Mouse (Mus musculus): ENCODE results near the gene Ripor1. TPM values are rescaled to one million over a fixed set of nuclear protein-coding genes. Genes with fewer than 3 reads are reported as not detected.

Ripor1 gene
- polyA plus RNA-seq, 1 experiment from 2014 or later: 22.1 TPM

DNA sequence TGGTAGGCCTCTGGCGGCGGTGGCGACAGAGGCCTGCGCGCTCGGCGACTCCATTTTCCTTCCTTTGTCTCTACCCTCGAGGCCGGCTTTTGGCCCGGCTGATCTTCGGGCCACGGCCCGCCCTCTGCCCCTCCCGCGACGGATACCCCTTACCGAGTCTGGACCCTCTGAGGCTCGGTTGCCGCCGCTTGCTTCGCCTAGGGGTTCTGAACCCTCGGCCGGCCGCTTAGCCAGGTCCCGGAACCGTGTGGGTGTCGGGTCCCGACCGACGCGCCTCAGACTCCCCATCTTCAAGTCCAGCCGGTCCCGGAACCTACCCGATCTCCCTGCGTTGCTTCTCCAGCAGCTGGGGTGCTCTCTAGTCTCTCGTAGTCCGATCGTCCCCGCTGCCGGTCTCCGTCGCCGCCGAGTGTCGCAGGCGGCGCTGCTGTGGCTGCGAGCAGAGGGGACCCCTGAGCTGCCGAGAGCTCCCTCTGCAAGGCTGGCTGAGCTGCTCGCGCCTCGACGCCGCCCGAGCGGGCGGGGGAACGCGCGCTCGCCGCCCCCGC is 32.0 kb downstream of the Ripor1 start, which contains the start of gene Agrp:
Gene Agrp, minus strand, starts transcription at position 431 of the 548 bp plus-strand sequence.
- H3K27ac ChIP-seq: peak within 1 kb of the TSS; percentile 100
- H3K9me3 ChIP-seq: no peaks in the 10 kb centered on the region
- peak within 1 kb of the TSS; percentile 89 for H3K4me3 ChIP-seq
- peak within 1 kb of the TSS; percentile 96 for H3K4me2 ChIP-seq (replicated peaks)
- no peaks in the 10 kb centered on the region for H3K36me3 ChIP-seq
- WGBS: under 1% methylated on average over 61 of the region's 63 CpGs
- peak; percentile 63 for ATAC-seq (ENCODE audit: low FRiP score, low read depth)
- H3K27me3 ChIP-seq (replicated peaks): no peaks in the 10 kb centered on the region
- peak within 1 kb of the TSS; percentile 99 for H3K9ac ChIP-seq
- peaks cover 29% of the 10 kb centered on the region for H3K4me1 ChIP-seq

DNA sequence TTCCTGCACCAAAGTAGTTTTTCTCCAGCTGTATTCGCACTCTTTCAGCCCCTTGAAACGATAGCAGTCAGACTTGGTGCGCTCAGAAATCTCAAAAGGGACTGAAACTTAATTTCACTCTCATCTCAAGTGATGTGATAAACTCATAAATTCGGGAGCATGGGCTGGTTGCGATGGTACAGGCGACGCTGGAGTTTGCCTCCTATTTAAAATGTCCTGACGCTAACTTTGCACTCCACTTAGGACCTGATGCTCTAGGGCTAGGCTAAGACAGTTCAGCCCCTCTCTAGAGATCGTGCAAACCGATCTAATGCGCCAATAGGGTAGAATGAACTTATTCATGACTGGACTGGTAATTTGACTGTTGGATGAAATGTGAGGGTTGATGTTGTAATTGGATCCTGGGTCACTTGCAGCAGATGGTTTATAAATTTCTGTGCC is 32.6 kb downstream of the Ripor1 start:
- no peak for ATAC-seq (ENCODE audit: low FRiP score, low read depth)
- peaks cover 29% of the 10 kb centered on the region for H3K4me1 ChIP-seq
- H3K36me3 ChIP-seq: no peaks in the 10 kb centered on the region
- H3K9me3 ChIP-seq: no peaks in the 10 kb centered on the region
- H3K4me3 ChIP-seq: peak overlapping the region; percentile 89
- H3K27me3 ChIP-seq (replicated peaks): no peaks in the 10 kb centered on the region
- peak overlapping the region; percentile 96 for H3K4me2 ChIP-seq (replicated peaks)
- peak overlapping the region; percentile 99 for H3K9ac ChIP-seq
- peak overlapping the region; percentile 100 for H3K27ac ChIP-seq
- WGBS: under 1% methylated on average over 11 of the region's 11 CpGs

DNA sequence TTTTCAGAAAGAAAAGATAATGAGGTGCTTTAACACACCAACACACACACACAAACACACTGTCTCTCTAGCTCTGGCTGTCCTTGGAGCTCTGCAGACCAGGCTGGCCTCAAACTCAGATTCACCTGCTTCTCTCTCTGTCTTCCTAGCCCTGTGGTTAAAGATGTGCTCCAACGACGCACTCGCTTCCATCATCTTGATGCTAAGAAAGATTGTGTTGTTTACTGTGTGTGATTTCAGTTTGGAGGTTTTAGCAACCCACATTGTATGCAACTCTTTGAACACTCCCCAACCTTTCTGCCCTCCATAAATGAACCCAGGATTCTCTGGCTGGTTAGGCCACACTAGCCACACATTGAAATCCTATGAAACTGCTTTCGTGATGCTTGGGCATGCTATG is 33.5 kb downstream of the Ripor1 start:
- no peaks in the 10 kb centered on the region for H3K9me3 ChIP-seq
- 0 out of 2 replicates have a peak overlapping the region, but pooled peaks have one; percentile 21 for H3K9ac ChIP-seq
- H3K27ac ChIP-seq: no peak overlapping the region
- peaks cover 1% of the 10 kb centered on the region for H3K36me3 ChIP-seq
- H3K4me2 ChIP-seq (replicated peaks): peak overlapping the region; percentile 96
- peaks cover 29% of the 10 kb centered on the region for H3K4me1 ChIP-seq
- 87% methylated on average over 4 of the region's 4 CpGs for WGBS
- ATAC-seq (ENCODE audit: low FRiP score, low read depth): no peak
- H3K27me3 ChIP-seq (replicated peaks): no peaks in the 10 kb centered on the region
- peak overlapping the region; percentile 89; the same call in 1 of the 2 replicates for H3K4me3 ChIP-seq

DNA sequence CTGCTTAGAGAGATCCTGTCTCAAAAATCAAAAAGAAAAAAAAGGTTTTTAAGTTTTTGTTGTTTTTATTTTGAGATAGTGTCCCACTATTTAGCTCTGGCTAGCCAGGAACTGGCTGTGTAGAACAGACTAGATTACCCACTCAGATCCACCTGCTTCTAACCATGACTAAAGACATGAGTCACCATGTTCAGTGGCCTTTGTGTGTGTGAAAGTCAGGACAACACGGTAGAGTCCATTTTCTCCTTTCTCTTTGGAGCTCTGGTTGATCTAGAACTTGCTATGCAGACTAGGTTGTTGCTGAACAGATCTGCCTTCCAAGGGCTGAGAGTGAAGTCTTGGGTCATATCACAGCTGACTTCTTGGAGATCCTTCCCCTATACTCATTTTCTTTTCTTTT is 34.8 kb downstream of the Ripor1 start:
- H3K4me1 ChIP-seq: peaks cover 27% of the 10 kb centered on the region
- H3K4me3 ChIP-seq: no peak overlapping the region
- H3K9me3 ChIP-seq: no peaks in the 10 kb centered on the region
- peaks cover 11% of the 10 kb centered on the region for H3K36me3 ChIP-seq
- H3K27me3 ChIP-seq (replicated peaks): no peaks in the 10 kb centered on the region
- H3K4me2 ChIP-seq (replicated peaks): no peak overlapping the region
- no peak overlapping the region for H3K9ac ChIP-seq
- WGBS: 79% methylated on average over 1 of the region's 1 CpGs
- H3K27ac ChIP-seq: no peak overlapping the region
- ATAC-seq (ENCODE audit: low FRiP score, low read depth): no peak

DNA sequence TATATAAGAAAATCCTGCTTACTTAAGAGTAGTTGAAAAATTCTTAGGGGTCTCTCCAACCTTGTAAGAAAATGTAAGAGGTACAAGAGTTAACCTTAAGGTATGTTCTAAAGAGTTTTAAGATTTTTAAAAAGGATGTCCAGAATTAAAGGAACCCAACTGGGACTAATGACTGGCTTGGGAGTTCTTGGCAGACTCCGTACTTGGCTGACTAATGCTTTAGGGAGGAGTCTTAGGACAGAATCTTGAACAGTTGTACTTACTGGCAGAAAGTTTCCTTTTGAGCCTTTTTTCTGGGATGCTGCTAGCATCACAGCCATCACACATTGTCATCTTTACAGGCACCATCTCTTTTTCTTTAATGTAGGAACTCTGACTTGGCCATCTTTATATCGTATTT is 35.5 kb downstream of the Ripor1 start:
- Histone ChIP-seq H3K4me2 (replicated peaks) (no peak overlapping the region), H3K4me1 (peaks cover 21% of the 10 kb centered on the region), H3K27ac (no peak overlapping the region), H3K4me3 (no peak overlapping the region), H3K27me3 (replicated peaks) (no peaks in the 10 kb centered on the region), H3K36me3 (peaks cover 15% of the 10 kb centered on the region), H3K9ac (no peak overlapping the region), H3K9me3 (no peaks in the 10 kb centered on the region)
- ATAC-seq (ENCODE audit: low FRiP score, low read depth): no peak
- 91% methylated on average over 2 of the region's 2 CpGs for WGBS

DNA sequence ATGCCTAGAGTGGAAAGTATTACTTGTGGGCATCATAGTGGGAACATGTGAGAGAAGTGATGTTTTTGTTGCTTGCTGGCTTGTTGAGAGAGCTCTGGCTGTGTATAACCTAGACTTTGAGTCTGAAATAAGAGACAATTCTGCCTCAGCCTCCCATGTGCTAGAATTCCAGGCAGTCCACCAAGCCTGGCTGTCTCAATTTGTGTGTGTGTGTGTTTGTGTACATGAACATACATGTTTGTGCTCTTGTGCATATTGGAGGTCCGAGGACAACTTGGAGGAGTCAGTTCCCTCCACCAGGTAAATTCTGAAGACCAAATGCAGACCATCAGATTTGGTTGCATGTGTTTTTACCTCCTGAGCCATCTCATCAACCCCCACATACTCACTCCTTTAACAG is 40.1 kb downstream of the Ripor1 start:
- Histone ChIP-seq H3K4me1 (no peaks in the 10 kb centered on the region), H3K9me3 (no peaks in the 10 kb centered on the region), H3K36me3 (peaks cover 30% of the 10 kb centered on the region), H3K4me3 (no peak overlapping the region), H3K27me3 (replicated peaks) (no peaks in the 10 kb centered on the region), H3K4me2 (replicated peaks) (no peak overlapping the region), H3K9ac (no peak overlapping the region), H3K27ac (no peak overlapping the region)
- ATAC-seq (ENCODE audit: low FRiP score, low read depth): no peak
- WGBS: 93% methylated on average over 1 of the region's 1 CpGs

DNA sequence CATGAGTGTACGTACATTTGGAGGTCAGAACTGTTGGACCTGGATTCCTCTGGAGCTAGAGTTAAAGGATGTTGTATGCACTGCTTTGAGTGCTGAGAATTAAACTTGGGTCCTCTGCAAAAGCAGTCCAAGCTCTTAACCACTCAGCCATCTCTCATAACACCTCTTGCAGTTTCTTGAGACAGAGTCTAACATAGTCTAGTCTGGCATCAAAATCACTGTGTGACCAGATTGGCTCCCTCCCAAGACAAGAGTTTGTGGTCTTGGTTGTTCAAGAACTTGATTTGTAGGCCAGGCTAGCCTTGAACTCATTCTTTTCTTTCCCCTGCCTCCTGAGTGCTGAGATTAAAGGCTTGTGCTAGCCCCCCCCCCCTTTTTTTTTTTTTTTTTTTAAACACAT is 43.9 kb downstream of the Ripor1 start:
- no peak overlapping the region for H3K9ac ChIP-seq
- no peak overlapping the region for H3K27ac ChIP-seq
- H3K27me3 ChIP-seq (replicated peaks): no peaks in the 10 kb centered on the region
- H3K4me3 ChIP-seq: no peak overlapping the region
- no peak overlapping the region for H3K4me2 ChIP-seq (replicated peaks)
- 95% methylated on average over 1 of the region's 1 CpGs for WGBS
- H3K36me3 ChIP-seq: peaks cover 44% of the 10 kb centered on the region
- no peaks in the 10 kb centered on the region for H3K4me1 ChIP-seq
- no peak for ATAC-seq (ENCODE audit: low FRiP score, low read depth)
- no peaks in the 10 kb centered on the region for H3K9me3 ChIP-seq

DNA sequence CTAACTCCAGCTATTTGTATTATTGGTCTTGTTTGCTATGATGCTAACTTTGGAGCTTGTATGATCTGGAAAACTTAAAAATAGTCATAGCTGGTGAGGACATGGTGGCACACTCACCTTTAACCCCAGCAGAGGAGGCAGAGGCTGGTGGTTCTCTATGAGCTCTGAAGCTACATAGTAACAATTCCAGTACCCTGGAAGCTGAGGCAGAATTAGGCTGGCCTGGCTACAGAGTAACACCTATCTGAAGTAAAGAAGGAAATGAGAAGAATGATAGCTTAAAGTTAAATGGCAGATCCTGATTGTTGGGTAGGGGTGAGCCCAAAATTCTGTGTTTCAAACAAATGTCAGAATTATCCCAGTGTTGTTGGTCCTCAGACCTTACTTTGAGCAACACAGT is 52.6 kb downstream of the Ripor1 start:
- ATAC-seq (ENCODE audit: low FRiP score, low read depth): no peak
- Histone ChIP-seq H3K36me3 (peaks cover 17% of the 10 kb centered on the region; the same call in 1 of the 2 replicates), H3K4me3 (no peak overlapping the region), H3K27ac (no peak overlapping the region), H3K27me3 (replicated peaks) (no peaks in the 10 kb centered on the region), H3K9me3 (no peaks in the 10 kb centered on the region), H3K9ac (no peak overlapping the region), H3K4me1 (no peaks in the 10 kb centered on the region), H3K4me2 (replicated peaks) (no peak overlapping the region)

DNA sequence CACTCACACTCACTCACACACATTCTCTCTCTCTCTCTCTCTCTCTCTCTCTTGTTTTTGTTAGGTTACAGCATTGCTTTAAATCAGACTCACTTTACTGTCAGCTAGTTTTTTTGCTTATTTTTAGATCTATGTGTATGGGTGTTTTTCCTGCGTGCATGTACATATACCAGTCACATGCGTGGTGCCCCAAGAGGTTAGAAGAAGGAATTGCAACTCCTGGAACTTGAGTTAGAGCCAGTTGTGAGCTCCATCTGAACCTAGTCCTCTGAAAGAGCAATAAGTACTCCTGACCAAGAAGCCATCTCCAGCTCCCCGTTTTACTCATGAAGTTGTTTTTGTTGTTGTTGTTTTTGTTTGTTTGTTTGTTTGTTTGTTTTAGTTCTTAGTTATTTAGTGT is 56.1 kb downstream of the Ripor1 start:
- no peak overlapping the region for H3K4me3 ChIP-seq
- H3K27me3 ChIP-seq (replicated peaks): no peaks in the 10 kb centered on the region
- no peaks in the 10 kb centered on the region for H3K4me1 ChIP-seq
- no peak overlapping the region for H3K4me2 ChIP-seq (replicated peaks)
- WGBS: 85% methylated on average over 3 of the region's 3 CpGs
- H3K36me3 ChIP-seq: peaks cover 28% of the 10 kb centered on the region
- ATAC-seq (ENCODE audit: low FRiP score, low read depth): no peak
- H3K9me3 ChIP-seq: no peaks in the 10 kb centered on the region
- no peak overlapping the region for H3K9ac ChIP-seq
- no peak overlapping the region for H3K27ac ChIP-seq

MicroRNAs within 50 kb of the gene (microRNA counts, 519-probe panel; counts per million panel counts)
- 3,170 counts per million, percentile 71 among the panel's probes with 10 or more counts for microRNA mmu-miR-1966

Small RNA genes lying within 50 kb of the gene (microRNA-seq; reads per million reads assigned to microRNA genes)
- gene Mir1966: not detected

Other genes with a start within 250 kb of the Ripor1 start
- gene Plekhg4, start 232.0 kb upstream of the Ripor1 start, polyA plus RNA-seq (2016; fragmentation: Nextera tagmentation; extraction: Ambion mirVana): 0.35 and 0.75 TPM in 2 replicates
- gene Kctd19, start 191.8 kb upstream of the Ripor1 start, polyA plus RNA-seq (2016; fragmentation: Nextera tagmentation; extraction: Ambion mirVana): not detected in 2 replicates
- gene Lrrc36, start 191.7 kb upstream of the Ripor1 start, polyA plus RNA-seq (2016; fragmentation: Nextera tagmentation; extraction: Ambion mirVana): 1.6 and 1.8 TPM in 2 replicates
- gene Tppp3, start 133.7 kb upstream of the Ripor1 start, polyA plus RNA-seq (2016; fragmentation: Nextera tagmentation; extraction: Ambion mirVana): 242 and 246 TPM in 2 replicates
- gene Zdhhc1, start 108.4 kb upstream of the Ripor1 start, polyA plus RNA-seq (2016; fragmentation: Nextera tagmentation; extraction: Ambion mirVana): 29.0 and 30.7 TPM in 2 replicates
- gene Hsd11b2, start 86.5 kb upstream of the Ripor1 start, polyA plus RNA-seq (2016; fragmentation: Nextera tagmentation; extraction: Ambion mirVana): 23.8 and 25.7 TPM in 2 replicates
- 142 and 143 TPM in 2 replicates for gene Atp6v0d1, start 39.2 kb upstream of the Ripor1 start, polyA plus RNA-seq (2016; fragmentation: Nextera tagmentation; extraction: Ambion mirVana)
- 120 and 127 TPM in 2 replicates for gene Ctcf, start 31.3 kb downstream of the Ripor1 start, polyA plus RNA-seq (2016; fragmentation: Nextera tagmentation; extraction: Ambion mirVana)
- 1.5 and 2.0 TPM in 2 replicates for gene Agrp, start 32.1 kb downstream of the Ripor1 start, polyA plus RNA-seq (2016; fragmentation: Nextera tagmentation; extraction: Ambion mirVana)
- 12.4 and 13.8 TPM in 2 replicates for gene Carmil2, start 81.0 kb downstream of the Ripor1 start, polyA plus RNA-seq (2016; fragmentation: Nextera tagmentation; extraction: Ambion mirVana)
- 84.1 and 90.7 TPM in 2 replicates for gene Acd, start 95.8 kb downstream of the Ripor1 start, polyA plus RNA-seq (2016; fragmentation: Nextera tagmentation; extraction: Ambion mirVana)
- 31.9 and 38.5 TPM in 2 replicates for gene Pard6a, start 95.9 kb downstream of the Ripor1 start, polyA plus RNA-seq (2016; fragmentation: Nextera tagmentation; extraction: Ambion mirVana)
- gene 4933405L10Rik, start 102.4 kb downstream of the Ripor1 start, polyA plus RNA-seq (2016; fragmentation: Nextera tagmentation; extraction: Ambion mirVana): not detected in 2 replicates
- 19.4 and 20.3 TPM in 2 replicates for gene Enkd1, start 103.0 kb downstream of the Ripor1 start, polyA plus RNA-seq (2016; fragmentation: Nextera tagmentation; extraction: Ambion mirVana)
- gene Gfod2, start 153.4 kb downstream of the Ripor1 start, polyA plus RNA-seq (2016; fragmentation: Nextera tagmentation; extraction: Ambion mirVana): 63.1 and 64.6 TPM in 2 replicates
- 14.6 and 15.2 TPM in 2 replicates for gene Ranbp10, start 222.1 kb downstream of the Ripor1 start, polyA plus RNA-seq (2016; fragmentation: Nextera tagmentation; extraction: Ambion mirVana)
- 0.24 and 0.27 TPM in 2 replicates for gene Tsnaxip1, start 222.5 kb downstream of the Ripor1 start, polyA plus RNA-seq (2016; fragmentation: Nextera tagmentation; extraction: Ambion mirVana)
- gene Cenpt, start 248.0 kb downstream of the Ripor1 start, polyA plus RNA-seq (2016; fragmentation: Nextera tagmentation; extraction: Ambion mirVana): 58.6 and 61.8 TPM in 2 replicates
- 73.0 and 77.7 TPM in 2 replicates for gene Thap11, start 249.9 kb downstream of the Ripor1 start, polyA plus RNA-seq (2016; fragmentation: Nextera tagmentation; extraction: Ambion mirVana)

Data from neural tube, embryonic 12.5 days (tissue).